Mouse (Mus musculus): ENCODE results near the gene Gm10142.

DNA sequence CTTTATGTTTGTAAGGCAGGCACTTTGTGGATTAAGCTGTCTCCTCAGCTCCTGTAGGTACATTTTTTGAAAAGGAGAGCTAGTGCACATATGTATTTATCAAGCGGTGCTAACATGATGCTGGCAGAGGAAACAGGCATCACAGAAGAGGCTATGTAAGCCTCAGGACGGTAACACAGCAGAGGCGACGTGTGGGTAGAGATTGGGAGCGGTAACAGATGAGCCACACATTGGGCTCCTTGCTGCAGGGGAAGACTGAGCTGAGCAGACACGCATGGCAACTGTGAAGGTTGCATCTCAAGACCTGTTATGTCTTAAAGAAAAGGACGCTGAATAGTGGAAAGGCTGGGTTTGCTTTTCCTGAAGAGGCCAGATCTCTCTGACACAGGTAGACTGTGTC, 32.6 kb upstream of the Gm10142 start:
- no peak for TF ChIP-seq CTCF (IDR thresholded peaks at IDR 0.05; ENCODE audit: low read depth, low read length)
- TF ChIP-seq POLR2A (IDR thresholded peaks at IDR 0.05; ENCODE audit: insufficient read depth, low read length), result no peak

Measured in ES-Bruce4 (cell line).